In genomic region chr13:15618051-15618692, GRCm38 (mm10) we compare ENCODE assay signal across 32 mouse cellular contexts.
DNase-seq lines count a peak whose midpoint lies in the region; ATAC-seq and TF ChIP-seq lines count a peak whose summit lies in the region.
"Had no signal": no experiment of that assay in that cellular context is flagged by ENCODE, and none has a peak within 500 bp of the region (broad histone marks: within the 10 kb centered on the region; RNA-seq: fewer than 3 reads in every experiment).

No protein-coding gene starts in this region.

- WGBS in forebrain, embryonic 10.5 days, result 36% methylated on average over 5 of the region's 5 CpGs
- 29% methylated on average over 5 of the region's 5 CpGs for WGBS in forebrain, embryonic 15.5 days
- WGBS in kidney, embryonic 15.5 days, result 68% methylated on average over 5 of the region's 5 CpGs
- 25% methylated on average over 5 of the region's 5 CpGs for WGBS in midbrain, embryonic 13.5 days

- no peak overlapping the region for H3K4me2 ChIP-seq in forebrain, embryonic 15.5 days (replicated peaks)
- no peak overlapping the region for H3K4me2 ChIP-seq in kidney, embryonic 15.5 days
- no peak overlapping the region for H3K4me2 ChIP-seq in midbrain, embryonic 13.5 days (replicated peaks)
- H3K4me2 ChIP-seq: embryonic facial prominence, embryonic 12.5 days; heart, embryonic 11.5 days; hindbrain, embryonic 13.5 days; limb, embryonic 15.5 days; liver, embryonic 13.5 days had no signal

- H3K36me3 ChIP-seq in forebrain, embryonic 10.5 days (replicated peaks), result peaks cover 24% of the 10 kb centered on the region
- H3K36me3 ChIP-seq in forebrain, embryonic 15.5 days, result no peaks in the 10 kb centered on the region
- H3K36me3 ChIP-seq in kidney, embryonic 15.5 days, result peaks cover 4% of the 10 kb centered on the region; the same call in 1 of the 2 replicates
- no peaks in the 10 kb centered on the region for H3K36me3 ChIP-seq in midbrain, embryonic 13.5 days
- H3K36me3 ChIP-seq: embryonic facial prominence, embryonic 12.5 days; G1E; hindbrain, embryonic 13.5 days; limb, embryonic 15.5 days; liver, embryonic 13.5 days had no signal

- DNase-seq in forebrain, embryonic 10.5 days (ENCODE audit: extremely low spot score, low spot score), result no peak
- DNase-seq in kidney, postnatal 25 days, result no peak
- DNase-seq in brain, embryonic 14.5 days (ENCODE audit: low read depth), result peak; percentile 58
- no peak for DNase-seq in gastrocnemius, adult 2 months
- DNase-seq: adrenal gland, postnatal 10 days; cerebellum, adult 11 months; cerebellum, adult 9-10 months; cerebellum, postnatal 36 days; gastrocnemius, postnatal 36 days; heart, adult 18-20 months; heart, postnatal 36 days; kidney, postnatal 10 days; layer of hippocampus, adult 9-11 months; liver, embryonic 13.5 days; lung, adult 2 months; lung, postnatal 10 days; right cerebral cortex, adult 18-20 months; thymus, adult 18-20 months; thymus, postnatal 25 days had no signal

- H3K27ac ChIP-seq in forebrain, embryonic 10.5 days, result peak overlapping the region; percentile 75
- H3K27ac ChIP-seq in forebrain, embryonic 15.5 days (replicated peaks), result no peak overlapping the region
- peak overlapping the region; percentile 59 for H3K27ac ChIP-seq in kidney, embryonic 15.5 days
- H3K27ac ChIP-seq in midbrain, embryonic 13.5 days, result peak overlapping the region; percentile 42; the same call in 1 of the 2 replicates
- H3K27ac ChIP-seq in gastrocnemius, adult 2 months, result no peak overlapping the region
- H3K27ac ChIP-seq: embryonic facial prominence, embryonic 12.5 days; hindbrain, embryonic 13.5 days; limb, embryonic 10.5 days; limb, embryonic 15.5 days; liver, embryonic 13.5 days; macrophage; stomach, postnatal 0 days had no signal

- no peak for TF ChIP-seq CTCF in brain, embryonic 14.5 days (IDR thresholded peaks at IDR 0.05; ENCODE audit: borderline replicate concordance, extremely low read depth, insufficient read depth, insufficient read length)
- no peak for TF ChIP-seq CTCF in gastrocnemius, adult 2 months (IDR thresholded peaks at IDR 0.05)

- no peak for TF ChIP-seq POLR2A in brain, embryonic 14.5 days (IDR thresholded peaks at IDR 0.05; ENCODE audit: borderline replicate concordance, extremely low read depth, insufficient read depth, insufficient read length, poor library complexity, severe bottlenecking)

- no peak overlapping the region for H3K4me3 ChIP-seq in forebrain, embryonic 10.5 days
- H3K4me3 ChIP-seq in forebrain, embryonic 15.5 days, result no peak overlapping the region
- no peak overlapping the region for H3K4me3 ChIP-seq in kidney, embryonic 15.5 days (replicated peaks)
- H3K4me3 ChIP-seq in midbrain, embryonic 13.5 days (replicated peaks), result no peak overlapping the region
- no peak overlapping the region for H3K4me3 ChIP-seq in gastrocnemius, adult 2 months
- H3K4me3 ChIP-seq: embryonic facial prominence, embryonic 12.5 days; erythroblast, embryonic 14.5 days; hindbrain, embryonic 13.5 days; limb, embryonic 10.5 days; limb, embryonic 15.5 days; liver, embryonic 13.5 days had no signal

- H3K9ac ChIP-seq in forebrain, embryonic 15.5 days (replicated peaks), result no peak overlapping the region
- H3K9ac ChIP-seq in kidney, embryonic 15.5 days, result no peak overlapping the region
- H3K9ac ChIP-seq in midbrain, embryonic 13.5 days (replicated peaks), result no peak overlapping the region
- H3K9ac ChIP-seq: embryonic facial prominence, embryonic 12.5 days; hindbrain, embryonic 13.5 days; limb, embryonic 15.5 days; liver, embryonic 13.5 days had no signal

- ATAC-seq in forebrain, embryonic 15.5 days (replicated peaks), result no peak
- ATAC-seq in kidney, embryonic 15.5 days (replicated peaks; ENCODE audit: low FRiP score), result peak; percentile 75; the same call in 1 of the 2 replicates
- peak; percentile 40; the same call in 1 of the 2 replicates for ATAC-seq in midbrain, embryonic 13.5 days
- ATAC-seq: intestine, postnatal 0 days had no signal

- H3K4me1 ChIP-seq in forebrain, embryonic 10.5 days, result peaks cover 95% of the 10 kb centered on the region
- peaks cover 58% of the 10 kb centered on the region for H3K4me1 ChIP-seq in forebrain, embryonic 15.5 days
- H3K4me1 ChIP-seq in kidney, embryonic 15.5 days, result peaks cover 5% of the 10 kb centered on the region; the same call in 1 of the 2 replicates
- peaks cover 60% of the 10 kb centered on the region for H3K4me1 ChIP-seq in midbrain, embryonic 13.5 days (replicated peaks)
- H3K4me1 ChIP-seq: liver, embryonic 13.5 days had no signal

- H3K27me3 ChIP-seq in forebrain, embryonic 10.5 days (ENCODE audit: poor library complexity, severe bottlenecking), result no peaks in the 10 kb centered on the region
- 0 out of 2 replicates have a peak, but pooled peaks cover 3% of the 10 kb centered on the region for H3K27me3 ChIP-seq in forebrain, embryonic 15.5 days
- no peaks in the 10 kb centered on the region for H3K27me3 ChIP-seq in kidney, embryonic 15.5 days
- H3K27me3 ChIP-seq in midbrain, embryonic 13.5 days, result peaks cover 9% of the 10 kb centered on the region; the same call in 1 of the 2 replicates
- H3K27me3 ChIP-seq: embryonic facial prominence, embryonic 12.5 days; hindbrain, embryonic 13.5 days; limb, embryonic 15.5 days; liver, embryonic 13.5 days had no signal

- no peaks in the 10 kb centered on the region for H3K9me3 ChIP-seq in forebrain, embryonic 10.5 days
- no peaks in the 10 kb centered on the region for H3K9me3 ChIP-seq in forebrain, embryonic 15.5 days
- no peaks in the 10 kb centered on the region for H3K9me3 ChIP-seq in kidney, embryonic 15.5 days (replicated peaks)
- no peaks in the 10 kb centered on the region for H3K9me3 ChIP-seq in midbrain, embryonic 13.5 days
- H3K9me3 ChIP-seq: embryonic facial prominence, embryonic 12.5 days; G1E; hindbrain, embryonic 13.5 days; limb, embryonic 10.5 days; limb, embryonic 15.5 days; liver, embryonic 13.5 days had no signal

- intact Hi-C loops in gastrocnemius, adult 2 months (cut with DNase I), result no loop called here

Comparison
In these comparisons a context has a peak if more than half of its experiments do, and no peak if none do; other contexts are left out.
1. H3K27ac ChIP-seq: peak in forebrain, embryonic 10.5 days (single experiment), kidney, embryonic 15.5 days (single experiment) and midbrain, embryonic 13.5 days (single experiment); none in forebrain, embryonic 15.5 days (single experiment) and gastrocnemius, adult 2 months (single experiment).